Mouse (Mus musculus): ENCODE results near the gene Plxna4. TPM values are rescaled to one million over a fixed set of nuclear protein-coding genes. Genes with fewer than 3 reads are reported as not detected.

Plxna4 gene
- polyA plus RNA-seq, 1 experiment = 0.05 TPM

- H3K4me1 ChIP-seq (ENCODE audit: control insufficient read depth, insufficient read depth, low read length) = no peaks in the 10 kb centered on the region
- no peak overlapping the region for H3K27ac ChIP-seq (ENCODE audit: insufficient read depth, low read depth, low read length)
- H3K4me3 ChIP-seq (ENCODE audit: insufficient read depth, low read length) = no peak overlapping the region
- TF ChIP-seq CTCF (IDR thresholded peaks at IDR 0.05; ENCODE audit: low read depth, low read length) (no peak), POLR2A (IDR thresholded peaks at IDR 0.05; ENCODE audit: borderline replicate concordance, low read depth, low read length) (no peak)
Observed at GRCm38 (mm10) chr6:32159931-32160330, 428.1 kb downstream of the Plxna4 start.

GRCm38 (mm10) chr6:32158347-32158746 lies 429.6 kb downstream of the Plxna4 start:
- Histone ChIP-seq H3K4me3 (ENCODE audit: insufficient read depth, low read length) (no peak overlapping the region), H3K4me1 (ENCODE audit: control insufficient read depth, insufficient read depth, low read length) (no peaks in the 10 kb centered on the region), H3K27ac (ENCODE audit: insufficient read depth, low read depth, low read length) (no peak overlapping the region)
- no peak for TF ChIP-seq CTCF (IDR thresholded peaks at IDR 0.05; ENCODE audit: low read depth, low read length)
- no peak for TF ChIP-seq POLR2A (IDR thresholded peaks at IDR 0.05; ENCODE audit: borderline replicate concordance, low read depth, low read length)

GRCm38 (mm10) chr6:32153170-32153569 lies 434.8 kb downstream of the Plxna4 start:
- TF ChIP-seq CTCF (IDR thresholded peaks at IDR 0.05; ENCODE audit: low read depth, low read length) (no peak), POLR2A (IDR thresholded peaks at IDR 0.05; ENCODE audit: borderline replicate concordance, low read depth, low read length) (no peak)
- Histone ChIP-seq H3K4me3 (ENCODE audit: insufficient read depth, low read length) (no peak overlapping the region), H3K4me1 (ENCODE audit: control insufficient read depth, insufficient read depth, low read length) (no peaks in the 10 kb centered on the region), H3K27ac (ENCODE audit: insufficient read depth, low read depth, low read length) (no peak overlapping the region)

- TF ChIP-seq CTCF (IDR thresholded peaks at IDR 0.05; ENCODE audit: low read depth, low read length) (no peak), POLR2A (IDR thresholded peaks at IDR 0.05; ENCODE audit: borderline replicate concordance, low read depth, low read length) (no peak)
- Histone ChIP-seq H3K4me3 (ENCODE audit: insufficient read depth, low read length) (no peak overlapping the region), H3K4me1 (ENCODE audit: control insufficient read depth, insufficient read depth, low read length) (no peaks in the 10 kb centered on the region), H3K27ac (ENCODE audit: insufficient read depth, low read depth, low read length) (no peak overlapping the region)
Observed at GRCm38 (mm10) chr6:32150836-32151235, 437.2 kb downstream of the Plxna4 start.

GRCm38 (mm10) chr6:32144771-32145170 lies 443.2 kb downstream of the Plxna4 start:
- no peak overlapping the region for H3K4me3 ChIP-seq (ENCODE audit: insufficient read depth, low read length)
- TF ChIP-seq POLR2A (IDR thresholded peaks at IDR 0.05; ENCODE audit: borderline replicate concordance, low read depth, low read length) (no peak), CTCF (IDR thresholded peaks at IDR 0.05; ENCODE audit: low read depth, low read length) (no peak)
- H3K4me1 ChIP-seq (ENCODE audit: control insufficient read depth, insufficient read depth, low read length) = no peaks in the 10 kb centered on the region
- no peak overlapping the region for H3K27ac ChIP-seq (ENCODE audit: insufficient read depth, low read depth, low read length)

GRCm38 (mm10) chr6:32139537-32139936 lies 448.5 kb downstream of the Plxna4 start:
- no peak overlapping the region for H3K27ac ChIP-seq (ENCODE audit: insufficient read depth, low read depth, low read length)
- no peaks in the 10 kb centered on the region for H3K4me1 ChIP-seq (ENCODE audit: control insufficient read depth, insufficient read depth, low read length)
- H3K4me3 ChIP-seq (ENCODE audit: insufficient read depth, low read length) = no peak overlapping the region
- TF ChIP-seq CTCF (IDR thresholded peaks at IDR 0.05; ENCODE audit: low read depth, low read length) (no peak), POLR2A (IDR thresholded peaks at IDR 0.05; ENCODE audit: borderline replicate concordance, low read depth, low read length) (no peak)

- TF ChIP-seq POLR2A (IDR thresholded peaks at IDR 0.05; ENCODE audit: borderline replicate concordance, low read depth, low read length) (no peak), CTCF (IDR thresholded peaks at IDR 0.05; ENCODE audit: low read depth, low read length) (no peak)
- no peak overlapping the region for H3K4me3 ChIP-seq (ENCODE audit: insufficient read depth, low read length)
- no peaks in the 10 kb centered on the region for H3K4me1 ChIP-seq (ENCODE audit: control insufficient read depth, insufficient read depth, low read length)
- H3K27ac ChIP-seq (ENCODE audit: insufficient read depth, low read depth, low read length) = no peak overlapping the region
Observed at GRCm38 (mm10) chr6:32126914-32127313, 461.1 kb downstream of the Plxna4 start.

- no peak overlapping the region for H3K4me3 ChIP-seq (ENCODE audit: insufficient read depth, low read length)
- no peaks in the 10 kb centered on the region for H3K4me1 ChIP-seq (ENCODE audit: control insufficient read depth, insufficient read depth, low read length)
- H3K27ac ChIP-seq (ENCODE audit: insufficient read depth, low read depth, low read length) = no peak overlapping the region
- TF ChIP-seq POLR2A (IDR thresholded peaks at IDR 0.05; ENCODE audit: borderline replicate concordance, low read depth, low read length) = no peak
- TF ChIP-seq CTCF (IDR thresholded peaks at IDR 0.05; ENCODE audit: low read depth, low read length) = no peak
Observed at GRCm38 (mm10) chr6:32122584-32123265, 465.3 kb downstream of the Plxna4 start.

GRCm38 (mm10) chr6:32120931-32121330 lies 467.1 kb downstream of the Plxna4 start:
- H3K27ac ChIP-seq (ENCODE audit: insufficient read depth, low read depth, low read length) = no peak overlapping the region
- no peaks in the 10 kb centered on the region for H3K4me1 ChIP-seq (ENCODE audit: control insufficient read depth, insufficient read depth, low read length)
- H3K4me3 ChIP-seq (ENCODE audit: insufficient read depth, low read length) = no peak overlapping the region
- TF ChIP-seq POLR2A (IDR thresholded peaks at IDR 0.05; ENCODE audit: borderline replicate concordance, low read depth, low read length) = no peak
- no peak for TF ChIP-seq CTCF (IDR thresholded peaks at IDR 0.05; ENCODE audit: low read depth, low read length)

- no peaks in the 10 kb centered on the region for H3K4me1 ChIP-seq (ENCODE audit: control insufficient read depth, insufficient read depth, low read length)
- no peak for TF ChIP-seq POLR2A (IDR thresholded peaks at IDR 0.05; ENCODE audit: borderline replicate concordance, low read depth, low read length)
- TF ChIP-seq CTCF (IDR thresholded peaks at IDR 0.05; ENCODE audit: low read depth, low read length) = no peak
- H3K27ac ChIP-seq (ENCODE audit: insufficient read depth, low read depth, low read length) = no peak overlapping the region
- H3K4me3 ChIP-seq (ENCODE audit: insufficient read depth, low read length) = no peak overlapping the region
Observed at GRCm38 (mm10) chr6:32109207-32109606, 478.8 kb downstream of the Plxna4 start.
